Mouse (Mus musculus) effector memory CD4-positive, alpha-beta T cell, adult 7 months (primary cell): ENCODE results near the gene S100a13. TPM values are rescaled to one million over a fixed set of nuclear protein-coding genes. Genes with fewer than 3 reads are reported as not detected.

Source experiments
- polyA plus RNA-seq: library from polyadenylated mRNA; unstranded; fragments of 100-300 nt; shearing (Covaris generic); gene quantifications from one replicate; pipeline ENCODE4 v1.2.1, GENCODE M21; 2017

The S100a13 gene
- polyA plus RNA-seq = 153 TPM

DNA sequence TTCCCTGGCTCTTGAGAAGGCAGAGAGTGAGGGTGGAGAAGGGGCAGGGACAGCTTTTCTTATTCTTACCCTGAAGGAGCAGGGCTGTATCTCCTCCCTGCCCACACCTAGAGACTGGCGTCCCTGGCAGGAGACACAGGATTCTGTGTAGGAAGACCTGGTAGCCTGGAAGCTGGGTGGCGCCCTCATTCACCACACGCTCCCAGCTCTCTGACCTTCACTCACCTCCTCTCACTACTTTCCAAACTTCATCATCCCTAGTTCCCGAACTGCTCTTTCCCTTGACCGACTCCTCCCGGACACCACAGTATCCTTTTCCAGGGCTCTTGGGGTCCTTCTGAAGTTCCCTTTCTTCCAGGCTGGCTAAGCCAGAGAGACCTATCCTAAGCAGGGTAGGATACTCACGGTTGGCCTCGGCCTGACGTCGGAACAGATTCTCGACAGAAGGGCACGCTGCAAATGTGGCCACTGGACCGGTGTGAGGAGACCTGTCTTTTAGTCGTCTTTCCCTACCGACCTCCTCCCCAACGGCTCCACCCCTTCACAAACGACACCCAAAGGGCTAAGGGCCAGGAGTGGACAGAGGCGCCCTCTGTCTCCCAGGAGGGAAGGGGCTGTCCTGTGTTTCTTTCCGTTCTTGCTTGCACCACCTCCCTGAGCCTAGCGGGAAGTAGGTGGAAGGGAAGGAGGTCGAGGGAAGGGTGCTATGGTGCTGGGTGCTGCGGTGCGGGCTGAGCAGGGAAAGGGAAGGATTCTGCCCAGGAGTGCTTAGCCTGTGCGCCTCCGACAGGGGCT is at the start of gene S100a13, which contains the start of gene S100a1:
S100a13 (plus strand) TSS at position 640 of the 795 bp plus-strand sequence.
S100a1 (minus strand) TSS at position 597 of the 795 bp plus-strand sequence.

DNA sequence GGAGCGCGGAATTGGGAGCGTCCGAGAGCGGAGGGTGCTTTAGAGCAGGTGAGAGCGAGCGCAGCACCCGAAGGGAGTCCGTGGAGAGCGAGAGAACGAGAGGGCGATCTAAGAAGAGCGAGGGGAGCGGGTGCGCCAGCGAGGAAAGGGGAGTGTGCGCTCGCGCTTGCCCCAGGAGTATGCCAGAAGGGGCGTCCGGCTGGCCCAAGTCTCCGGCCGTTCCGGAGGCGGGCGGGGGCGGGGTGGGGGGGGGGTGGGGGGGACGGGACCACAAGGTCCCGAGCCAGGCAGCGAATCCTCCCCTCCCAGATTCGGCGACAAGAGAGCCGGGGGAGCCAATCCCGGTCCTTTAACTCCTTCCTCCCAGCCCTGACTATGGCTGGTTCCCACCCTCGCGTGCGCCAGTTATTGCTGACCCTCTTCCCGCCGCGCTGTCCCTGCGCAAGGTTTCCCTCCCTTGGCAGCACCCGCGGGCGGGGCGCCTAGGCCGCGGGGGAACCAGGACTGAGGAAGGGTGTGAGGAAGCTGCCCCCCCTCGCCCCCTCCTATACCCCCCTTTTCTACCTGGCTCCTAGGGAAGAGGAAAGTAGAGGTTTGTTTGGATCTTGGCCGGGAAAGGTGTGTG is 48.4 kb upstream of the S100a13 start, which contains the start of gene Npr1:
Npr1 (minus strand) TSS at position 181 of the 625 bp plus-strand sequence.

DNA sequence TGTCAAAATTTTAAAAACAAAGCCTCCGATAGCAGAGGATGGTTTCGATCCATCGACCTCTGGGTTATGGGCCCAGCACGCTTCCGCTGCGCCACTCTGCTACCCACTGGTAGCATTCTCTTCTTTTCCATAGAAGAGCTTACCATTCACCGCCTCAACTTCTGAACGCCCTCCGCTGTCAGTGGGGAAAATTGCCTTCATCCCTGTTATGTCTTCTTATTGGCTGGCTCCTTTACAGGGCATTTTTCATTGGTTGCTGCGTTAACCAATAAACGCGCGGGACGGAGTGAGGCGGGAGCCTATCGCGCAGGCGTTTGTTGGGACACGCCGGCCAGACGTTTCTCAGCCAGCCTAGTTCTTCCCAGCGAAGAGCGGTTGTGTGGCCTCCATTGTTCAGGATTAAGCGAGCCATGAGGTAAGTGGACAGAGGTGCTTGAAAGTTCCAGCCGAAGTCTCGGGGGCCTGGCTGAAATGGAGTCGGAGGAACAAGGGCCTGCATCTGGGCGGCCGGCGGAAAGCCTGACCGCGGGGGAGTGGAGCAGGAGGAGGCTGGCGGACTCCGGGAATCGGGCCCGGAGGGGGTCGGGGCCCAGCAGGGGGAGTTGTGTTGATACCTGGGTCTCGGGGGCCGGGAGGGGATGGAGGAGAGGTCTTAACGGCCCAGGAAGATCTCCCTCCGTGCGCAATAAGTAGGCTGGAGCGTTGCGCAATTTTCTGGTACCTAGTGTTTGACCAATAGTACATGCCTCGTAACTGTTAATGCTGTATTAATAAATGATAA is 38.2 kb upstream of the S100a13 start, which contains the start of gene Ilf2:
Ilf2 (plus strand) TSS at position 296 of the 781 bp plus-strand sequence.

DNA sequence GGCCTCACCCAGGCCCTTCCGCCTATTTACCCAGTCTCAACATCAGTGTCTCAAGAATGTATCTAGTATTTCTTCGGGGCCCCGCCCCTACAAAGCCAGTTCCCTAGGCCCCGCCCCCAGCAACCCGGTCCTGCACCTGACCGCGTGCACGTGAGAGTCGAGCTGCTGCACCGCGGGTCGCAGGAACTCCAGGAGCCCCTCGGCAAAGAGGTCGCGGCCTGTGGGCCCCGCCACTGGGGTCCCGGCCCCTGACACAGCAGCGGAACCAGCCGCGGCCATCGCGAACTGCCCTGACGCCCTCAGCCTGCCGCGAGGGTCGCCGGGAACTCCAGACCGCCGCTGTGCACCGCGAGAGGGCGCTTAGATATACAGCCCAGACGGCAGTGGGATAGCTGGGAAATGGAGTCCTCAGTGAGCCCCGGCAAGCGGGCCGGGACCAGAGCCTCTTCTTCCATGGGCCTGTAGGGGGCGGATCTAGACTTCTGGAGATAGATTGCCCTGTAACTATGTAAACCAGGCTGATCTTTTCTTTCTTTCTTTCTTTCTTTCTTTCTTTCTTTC is 23.5 kb upstream of the S100a13 start, which contains the start of gene Snapin:
Snapin (minus strand) TSS at position 338 of the 561 bp plus-strand sequence.

DNA sequence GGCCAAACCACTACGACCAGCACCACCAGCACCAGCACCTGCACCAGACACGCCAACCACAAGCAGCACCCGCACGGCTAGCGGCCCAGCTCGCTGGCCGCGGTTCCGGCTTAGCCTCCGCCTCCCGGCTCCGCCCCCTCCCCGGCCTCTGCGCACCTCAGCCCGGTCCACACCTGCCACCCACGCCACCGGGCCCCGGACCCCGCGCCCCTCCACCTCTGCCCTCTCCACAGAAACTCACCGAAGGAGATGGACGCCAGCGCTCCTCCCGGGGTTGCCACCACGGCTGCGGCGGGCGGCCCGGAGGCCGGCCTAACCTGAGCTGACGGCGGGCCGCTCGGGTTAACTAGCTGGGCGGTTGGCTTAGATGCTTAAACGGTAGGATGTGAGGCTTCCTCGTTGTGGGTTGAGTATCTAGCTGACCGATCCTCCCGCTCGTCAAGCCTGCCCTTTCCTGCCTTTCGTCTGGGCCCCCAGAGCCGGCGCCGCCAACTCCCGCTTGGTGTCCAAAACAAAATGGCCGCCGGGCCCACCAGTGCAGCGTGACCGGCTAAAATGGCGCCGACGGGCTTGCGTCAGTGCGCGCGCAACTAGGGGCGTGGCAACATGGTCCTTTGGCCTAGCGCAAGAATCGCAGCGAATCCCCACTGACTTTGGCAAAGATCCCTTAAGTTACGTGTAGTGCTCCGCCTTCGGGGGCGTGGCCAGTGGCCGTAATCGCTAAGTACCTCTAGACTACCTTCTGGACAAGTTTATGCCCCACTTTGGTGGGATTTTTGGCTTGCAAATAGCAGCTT is 5.1 kb upstream of the S100a13 start, which contains the start of gene Chtop:
Chtop (minus strand) TSS at position 549 of the 797 bp plus-strand sequence.

DNA sequence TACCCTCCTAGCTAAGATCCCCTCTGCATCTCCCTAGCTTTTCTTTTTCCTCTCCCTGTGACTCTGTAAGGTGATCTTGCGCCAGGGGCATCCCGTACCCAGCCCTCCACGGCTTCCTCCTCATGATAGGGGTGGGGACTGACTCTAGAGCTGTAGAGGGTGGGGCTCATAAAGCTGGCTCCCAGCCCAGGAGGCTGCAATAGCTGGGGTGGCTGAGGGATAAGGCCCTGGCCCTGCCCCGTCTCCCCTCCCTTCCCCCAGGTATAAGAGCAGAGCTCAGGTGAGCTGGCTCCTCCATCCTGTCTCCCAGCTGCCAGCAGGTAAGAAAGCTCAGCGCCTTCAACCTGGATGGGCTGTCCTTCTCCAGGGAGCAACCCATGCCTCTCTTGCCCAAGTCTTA is 12.3 kb downstream of the S100a13 start, which contains the start of gene S100a14:
S100a14 (plus strand) TSS at position 277 of the 400 bp plus-strand sequence.

DNA sequence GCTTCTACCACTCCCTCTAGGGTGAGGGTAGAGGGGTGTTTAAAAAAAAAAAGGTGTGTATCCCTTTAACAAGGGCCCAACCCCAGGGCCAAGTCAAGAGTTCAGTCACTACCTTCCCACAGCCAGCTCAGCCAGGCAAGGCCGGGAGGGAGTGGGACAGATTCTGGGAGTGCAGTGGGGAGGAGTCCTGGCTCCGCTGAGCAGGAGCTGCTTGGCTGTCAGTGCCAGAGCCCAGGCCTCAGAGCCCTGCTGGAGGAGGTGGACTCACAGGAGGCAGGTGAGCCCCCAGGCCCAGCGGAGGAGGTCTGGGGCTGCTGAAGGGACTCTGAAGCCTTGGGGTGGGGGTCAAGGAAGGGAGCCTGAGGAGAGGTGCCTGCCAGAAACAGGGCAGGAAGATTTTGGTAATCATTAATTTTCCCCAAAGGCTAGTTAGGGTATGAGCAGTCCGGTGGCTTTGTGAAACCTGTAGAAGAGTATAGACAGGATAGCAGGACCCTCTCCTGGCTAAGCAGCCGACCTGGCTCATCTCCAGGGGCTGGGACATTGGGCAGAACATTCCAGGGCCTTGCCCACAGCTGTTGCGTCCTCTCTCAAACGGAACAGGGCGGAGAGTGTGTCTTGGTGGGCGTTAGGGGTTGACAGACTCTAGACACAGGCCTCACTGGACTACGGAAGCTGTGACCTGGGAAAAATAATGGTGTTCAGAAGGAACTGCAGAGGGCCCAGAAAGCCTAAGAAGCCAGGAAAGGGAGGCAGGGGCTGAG is 23.1 kb downstream of the S100a13 start, which contains the start of gene S100a16:
S100a16 (plus strand) TSS at position 114 of the 764 bp plus-strand sequence.

DNA sequence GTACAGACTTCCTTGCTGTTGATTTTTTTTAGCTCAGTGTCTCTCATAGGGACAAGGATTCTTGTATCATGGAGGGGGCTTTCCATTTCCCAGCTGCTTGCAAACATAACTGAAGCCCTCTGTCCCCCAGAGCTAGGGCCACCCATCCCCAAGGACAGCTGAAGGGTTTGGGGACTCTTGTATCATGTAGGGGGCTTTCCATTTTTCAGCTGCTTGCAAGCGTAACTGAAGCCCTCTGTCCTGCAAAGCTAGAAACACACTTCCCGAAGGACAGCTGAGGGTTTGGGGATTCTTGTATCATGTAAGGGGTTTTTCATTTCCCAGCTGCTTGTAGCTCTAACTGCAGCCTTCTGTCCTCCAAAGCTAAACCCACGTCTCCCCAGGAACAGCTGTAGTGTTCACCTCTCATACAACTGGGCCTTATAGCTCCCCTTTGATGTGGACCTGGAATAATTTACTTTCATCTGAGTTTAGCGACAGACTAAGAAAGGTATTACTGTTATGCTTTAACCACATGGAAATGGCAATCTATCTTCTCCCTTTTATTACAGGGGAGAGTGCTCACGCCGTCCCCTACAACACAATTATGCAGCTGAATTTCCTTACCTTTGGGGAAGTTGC is 45.9 kb downstream of the S100a13 start, which contains the start of gene S100a3:
S100a3 (plus strand) TSS at position 571 of the 621 bp plus-strand sequence.

Other genes starting within 250 kb of the S100a13 start
- gene Dennd4b, start 249.2 kb upstream of the S100a13 start, polyA plus RNA-seq = 29.0 TPM
- gene Gatad2b, start 221.3 kb upstream of the S100a13 start, polyA plus RNA-seq = 9.5 TPM
- not detected for gene Slc27a3, start 124.5 kb upstream of the S100a13 start, polyA plus RNA-seq
- 22.0 TPM for gene Ints3, start 80.8 kb upstream of the S100a13 start, polyA plus RNA-seq
- not detected for gene Npr1, start 48.6 kb upstream of the S100a13 start, polyA plus RNA-seq
- gene Ilf2, start 38.3 kb upstream of the S100a13 start, polyA plus RNA-seq = 88.3 TPM
- gene Snapin, start 23.4 kb upstream of the S100a13 start, polyA plus RNA-seq = 54.4 TPM
- 165 TPM for gene Chtop, start 4.9 kb upstream of the S100a13 start, polyA plus RNA-seq
- 2.7 TPM for gene S100a1, start within 50 bp of the S100a13 start, polyA plus RNA-seq
- not detected for gene S100a14, start 12.4 kb downstream of the S100a13 start, polyA plus RNA-seq
- not detected for gene S100a16, start 22.8 kb downstream of the S100a13 start, polyA plus RNA-seq
- gene S100a3, start 46.1 kb downstream of the S100a13 start, polyA plus RNA-seq = 3.4 TPM
- not detected for gene S100a2, start 75.8 kb downstream of the S100a13 start, polyA plus RNA-seq
- gene Gm42674, start 87.5 kb downstream of the S100a13 start, polyA plus RNA-seq = not detected
- gene S100a4, start 89.3 kb downstream of the S100a13 start, polyA plus RNA-seq = 366 TPM
- not detected for gene S100a5, start 94.1 kb downstream of the S100a13 start, polyA plus RNA-seq
- 1,053 TPM for gene S100a6, start 98.4 kb downstream of the S100a13 start, polyA plus RNA-seq
- 0.29 TPM for gene S100a7a, start 139.6 kb downstream of the S100a13 start, polyA plus RNA-seq
- gene S100a8, start 154.5 kb downstream of the S100a13 start, polyA plus RNA-seq = not detected
- gene S100a9, start 181.3 kb downstream of the S100a13 start, polyA plus RNA-seq = not detected
- gene Pglyrp4, start 212.5 kb downstream of the S100a13 start, polyA plus RNA-seq = not detected